Mouse (Mus musculus): Measurements from ENCODE around the gene Sh2d1b1. TPM values are rescaled to one million over a fixed set of nuclear protein-coding genes. Genes with fewer than 3 reads are reported as not detected.

Gene Sh2d1b1
- polyA plus RNA-seq (2021; fragmentation: Nextera tagmentation) = not detected in 2 replicates
- long read RNA-seq, experiment 1 = 0 reads
- long read RNA-seq, experiment 2 = 0 reads

DNA sequence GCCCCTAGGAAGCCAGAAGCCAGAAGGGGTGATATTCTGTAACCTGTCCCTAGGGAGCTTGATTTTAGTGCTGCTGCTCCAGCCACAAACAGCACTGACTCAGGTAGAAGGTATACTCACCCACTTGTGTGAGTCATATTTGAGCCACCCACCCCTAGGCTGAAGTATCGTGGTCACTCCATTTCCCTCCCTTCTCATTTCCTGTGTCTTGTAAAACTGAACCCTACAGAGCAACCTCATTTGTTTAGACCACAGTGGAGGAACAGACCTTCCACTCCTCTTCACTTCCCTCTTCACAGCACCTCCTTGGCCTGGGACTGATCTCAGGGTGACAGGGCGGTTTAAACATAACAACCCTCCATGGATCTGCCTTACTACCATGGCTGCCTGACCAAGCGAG, at the start of gene Sh2d1b1:
TSS of gene Sh2d1b1 (plus strand) at position 305 of the 400 bp plus-strand sequence.

DNA sequence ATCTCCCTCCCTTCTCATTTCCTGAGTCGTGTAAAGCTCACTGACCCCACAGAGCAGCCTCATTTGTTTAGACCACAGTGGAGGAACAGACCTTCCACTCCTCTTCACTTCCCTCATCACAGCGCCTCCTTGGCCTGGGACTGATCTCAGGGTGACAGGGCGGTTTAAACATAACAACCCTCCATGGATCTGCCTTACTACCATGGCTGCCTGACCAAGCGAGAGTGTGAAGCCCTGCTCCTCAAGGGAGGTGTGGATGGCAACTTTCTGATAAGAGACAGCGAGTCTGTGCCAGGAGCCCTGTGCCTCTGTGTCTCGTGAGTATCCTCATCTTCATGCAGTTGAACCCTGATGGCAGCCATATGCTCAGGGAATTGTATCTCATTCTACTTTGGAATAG, 44.4 kb upstream of the Sh2d1b1 start, which contains the start of gene Sh2d1b2:
TSS of gene Sh2d1b2 (plus strand) at position 62 of the 400 bp plus-strand sequence.

DNA sequence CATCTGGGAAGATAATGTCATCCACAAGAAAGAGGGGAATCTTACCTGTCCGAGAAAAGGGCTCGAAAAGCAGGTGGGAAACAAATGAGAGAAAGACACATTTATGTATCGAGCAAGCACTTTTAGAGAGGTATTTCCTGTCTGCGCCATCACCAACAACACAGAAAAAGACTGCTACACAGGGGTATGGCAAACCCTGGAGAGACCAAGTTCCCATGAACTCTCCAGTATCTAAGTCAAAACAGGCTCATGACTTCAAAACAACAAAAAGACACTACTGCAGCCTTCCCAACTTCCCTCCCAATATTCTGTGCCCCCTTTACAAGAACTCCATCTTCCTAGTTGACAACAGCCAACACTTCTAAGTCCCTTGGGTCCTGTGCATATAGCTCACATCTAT, 29.1 kb downstream of the Sh2d1b1 start, which contains the start of gene Gm7694:
TSS of gene Gm7694 (minus strand) at position 101 of the 400 bp plus-strand sequence.

DNA sequence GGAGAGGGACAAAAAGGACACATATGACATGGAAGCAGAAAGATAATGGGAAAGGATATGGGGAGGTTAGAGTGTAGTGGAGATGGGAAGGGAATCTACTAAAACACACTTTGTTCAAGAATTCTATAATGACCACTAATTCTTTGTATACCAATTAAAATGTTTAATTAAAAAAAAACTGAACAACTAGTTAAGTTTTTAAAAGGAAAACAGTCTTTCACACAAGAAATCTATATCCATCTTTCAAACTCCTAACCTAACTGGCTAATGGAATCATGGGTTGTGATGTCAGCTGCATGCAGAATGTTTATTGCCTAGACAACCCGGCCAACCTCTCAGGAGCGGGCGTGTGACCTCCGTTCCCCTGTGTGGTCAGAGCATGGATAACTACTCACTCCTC, 31.4 kb downstream of the Sh2d1b1 start, which contains the start of gene Spata46:
TSS of gene Spata46 (plus strand) at position 301 of the 400 bp plus-strand sequence.

Other genes with a start within 250 kb of the Sh2d1b1 start
- 8.6 and 9.1 TPM in 2 replicates for gene Ddr2, start 166.6 kb upstream of the Sh2d1b1 start, polyA plus RNA-seq (2021; fragmentation: Nextera tagmentation)
- gene Uap1, start 102.4 kb upstream of the Sh2d1b1 start, polyA plus RNA-seq (2021; fragmentation: Nextera tagmentation) = 19.7 and 26.2 TPM in 2 replicates
- gene Uhmk1, start 61.9 kb upstream of the Sh2d1b1 start, polyA plus RNA-seq (2021; fragmentation: Nextera tagmentation) = 18.7 and 22.4 TPM in 2 replicates
- not detected in 2 replicates for gene Sh2d1b2, start 44.6 kb upstream of the Sh2d1b1 start, polyA plus RNA-seq (2021; fragmentation: Nextera tagmentation)
- 0.90 and 1.1 TPM in 2 replicates for gene Gm7694, start 29.0 kb downstream of the Sh2d1b1 start, polyA plus RNA-seq (2021; fragmentation: Nextera tagmentation)
- not detected in 2 replicates for gene Spata46, start 31.5 kb downstream of the Sh2d1b1 start, polyA plus RNA-seq (2021; fragmentation: Nextera tagmentation)